Mouse (Mus musculus) stomach, adult 2 months (tissue): ENCODE data around the gene Gm10944. TPM values are rescaled to one million over a fixed set of nuclear protein-coding genes. Genes with fewer than 3 reads are reported as not detected.

Experiments used
- polyA plus RNA-seq: library from polyadenylated mRNA; depleted of rRNA; stranded (reverse); fragments of >200 nt; gene quantifications from 2 replicates; pipeline ENCODE4 v1.2.3, GENCODE M21; 2012; rRNA removed

Gm10944 gene
- polyA plus RNA-seq: not detected in 2 replicates

DNA sequence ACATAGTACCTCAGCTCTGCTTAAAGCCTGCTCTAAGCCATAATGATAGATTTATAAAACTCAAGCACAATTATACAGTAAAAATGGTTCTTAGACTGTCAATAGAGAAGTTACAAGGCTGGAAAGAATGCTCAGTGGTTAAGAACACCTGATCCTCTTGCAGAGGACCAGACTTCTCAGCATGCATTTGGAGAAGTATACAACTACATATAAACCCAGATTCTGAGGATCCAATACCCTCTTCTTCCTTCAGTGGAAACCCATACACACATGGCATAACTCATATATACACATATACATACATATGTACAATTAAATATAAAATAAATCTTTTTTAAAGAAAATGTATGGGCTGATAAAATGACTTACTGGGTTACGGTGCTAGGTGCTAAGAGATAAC is at the start of gene Gm10944:
Gene Gm10944, plus strand, starts transcription at position 301 of the 400 bp plus-strand sequence.

Other genes starting within 250 kb of the Gm10944 start
- gene Adgb, start 209.0 kb upstream of the Gm10944 start, polyA plus RNA-seq: 0.01 TPM in 1 of 2 replicates, not detected in the other
- gene Rab32, start 123.1 kb upstream of the Gm10944 start, polyA plus RNA-seq: 3.2 and 4.1 TPM in 2 replicates